Mouse (Mus musculus) adrenal gland (tissue): ENCODE measurements around the gene Prorsd1.

Experiments
- intact Hi-C: fragments of 180-260 bp; cut with DNase I; formaldehyde crosslinking; loops from one replicate; pipeline ENCODE4 v1.15.1; 2025

Gene Prorsd1

DNA sequence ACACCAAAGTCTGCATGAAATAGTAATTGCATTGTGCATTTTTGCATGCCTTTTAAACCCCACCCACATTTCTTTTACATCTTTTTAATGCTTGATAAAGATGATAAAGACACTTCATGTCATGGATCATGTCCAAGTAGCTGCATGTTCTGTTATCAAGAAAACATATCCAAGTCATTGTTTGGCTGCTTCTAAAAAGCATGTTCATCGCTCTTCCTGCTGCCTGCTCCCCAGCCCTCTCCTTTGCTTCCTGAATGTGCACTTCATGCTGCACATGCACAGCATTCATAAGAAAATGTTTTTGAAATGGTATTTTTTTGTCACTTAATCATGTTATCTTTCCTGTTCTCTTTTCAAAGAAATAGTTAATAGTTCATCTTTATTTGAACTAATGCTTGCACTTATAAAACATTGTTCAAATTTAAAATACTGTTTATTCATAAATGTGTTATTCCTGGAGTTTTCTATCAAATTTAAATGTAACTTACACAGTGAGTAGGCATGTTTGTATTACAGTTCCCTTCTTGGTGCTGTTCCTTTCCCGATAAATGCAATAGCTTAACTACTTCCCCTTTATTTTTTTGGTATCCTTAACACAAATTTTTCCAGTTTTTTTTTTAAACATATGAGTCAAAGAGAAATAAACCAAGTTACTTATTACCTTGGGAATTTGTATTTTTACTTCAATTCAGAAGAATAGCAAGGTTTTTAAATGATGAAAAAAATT is 9.8 kb downstream of the Prorsd1 start:
- intact Hi-C loops, result no loop called here

DNA sequence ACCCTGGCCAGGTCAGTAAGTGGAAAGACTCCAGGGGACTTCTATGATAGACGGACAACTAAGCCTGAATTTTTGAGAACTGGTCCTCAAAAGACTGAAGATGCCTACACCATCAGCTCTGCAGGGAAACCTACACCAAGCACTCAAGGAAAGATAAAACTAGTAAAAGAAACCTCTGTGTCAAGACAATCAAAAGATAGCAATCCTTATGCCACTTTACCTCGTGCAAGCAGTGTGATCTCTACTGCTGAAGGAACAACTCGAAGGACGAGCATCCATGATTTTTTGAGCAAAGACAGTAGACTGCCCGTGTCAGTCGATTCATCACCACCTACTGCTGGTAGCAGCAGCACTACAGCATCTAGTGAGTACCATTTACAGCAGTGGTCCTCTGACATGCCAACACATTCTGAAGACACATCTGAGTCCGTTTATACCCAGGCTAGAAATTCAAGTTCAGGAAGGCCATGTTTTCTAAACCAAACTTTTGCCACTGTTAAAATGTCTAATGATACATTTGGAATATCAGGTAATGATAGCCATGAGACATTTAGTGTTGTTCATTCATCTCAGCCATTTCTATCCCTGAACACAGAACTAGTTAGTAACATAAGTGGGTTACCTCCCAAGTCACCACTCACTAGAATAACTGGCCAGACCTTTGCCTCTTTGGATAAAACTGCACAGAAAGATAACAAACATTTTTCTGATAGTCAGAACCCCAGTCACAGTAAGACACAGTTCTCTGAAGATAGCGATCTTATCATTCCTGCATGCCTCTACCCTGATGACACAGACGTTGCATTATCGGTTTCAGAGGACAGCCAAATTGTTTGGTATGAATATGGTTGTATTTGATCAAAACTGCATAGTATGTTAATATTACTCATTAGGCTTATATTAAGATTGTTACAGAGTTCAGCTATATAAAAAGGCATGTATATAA is 10.6 kb downstream of the Prorsd1 start:
- intact Hi-C loops, result no loop called here

DNA sequence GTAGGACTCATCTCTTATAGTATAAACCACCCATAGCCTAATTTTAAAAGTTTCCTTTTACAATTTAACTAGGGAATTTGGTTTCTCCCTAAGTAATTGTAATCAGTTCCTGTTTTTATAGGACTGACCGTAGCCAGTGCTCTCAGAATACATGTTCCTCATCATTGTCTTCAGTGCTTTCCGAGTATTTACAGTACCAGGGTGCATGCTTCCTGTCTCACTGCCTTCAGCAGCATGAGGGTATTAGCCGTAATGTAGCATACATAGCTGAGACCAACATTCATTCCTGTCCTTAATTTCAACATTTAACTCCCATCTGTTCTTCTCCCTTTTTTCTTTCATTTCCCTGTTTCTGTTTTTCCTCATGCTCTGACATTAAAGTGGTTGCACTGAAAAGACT is 17.9 kb downstream of the Prorsd1 start:
- intact Hi-C loops, result no loop called here

GRCm38 (mm10) chr11:29493135-29493534 is 21.7 kb downstream of the Prorsd1 start:
- intact Hi-C loops, result no loop called here

DNA sequence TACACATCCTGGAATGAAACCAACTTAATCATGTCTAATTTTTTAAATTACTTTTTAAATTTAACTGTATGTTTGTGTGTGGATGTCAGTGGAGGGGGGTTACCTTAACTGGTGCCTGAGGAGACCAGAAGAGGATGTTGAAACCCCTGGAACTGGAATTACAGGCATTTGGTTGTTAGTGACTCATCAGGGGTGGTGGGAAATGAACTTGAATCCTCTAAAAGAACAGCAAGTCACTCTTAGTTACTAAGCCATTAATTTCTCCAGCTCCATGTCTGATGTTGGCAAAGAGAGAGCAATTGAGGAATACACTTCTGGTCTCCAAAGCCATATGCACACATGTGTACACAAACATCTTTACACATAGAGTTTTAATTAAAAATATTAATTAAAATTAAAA is 40.2 kb downstream of the Prorsd1 start:
- intact Hi-C loops, result no loop called here
